Mouse (Mus musculus): Measurements from ENCODE around the gene Tmem212.

- TF ChIP-seq REST (IDR thresholded peaks at IDR 0.05; ENCODE audit: insufficient read depth, insufficient read length) (no peak), POLR2A (IDR thresholded peaks at IDR 0.05; ENCODE audit: insufficient read length, low read depth) (no peak), CEBPB (IDR thresholded peaks at IDR 0.05; ENCODE audit: insufficient read depth, poor library complexity, severe bottlenecking) (no peak), USF1 (IDR thresholded peaks at IDR 0.05; ENCODE audit: low read depth) (no peak), TCF3 (IDR thresholded peaks at IDR 0.05; ENCODE audit: insufficient read length, low read depth) (no peak), MAX (IDR thresholded peaks at IDR 0.05; ENCODE audit: low read depth) (no peak), POLR2AphosphoS2 (IDR thresholded peaks at IDR 0.05; ENCODE audit: insufficient read length, low read depth) (no peak), MYOD1 (IDR thresholded peaks at IDR 0.05; ENCODE audit: control insufficient read depth in 1 of 3, insufficient read length in 2 of 3, low read depth in 2 of 3) (peak in 2 of 3 experiments; percentile 41 to 55), TCF12 (IDR thresholded peaks at IDR 0.05; ENCODE audit: insufficient read depth, poor library complexity, severe bottlenecking) (no peak), E2F4 (IDR thresholded peaks at IDR 0.05; ENCODE audit: insufficient read depth) (no peak)
These were observed 67.4 kb downstream of the Tmem212 start for GRCm38 (mm10) chr3:27828755-27829154.

All from myocyte (in vitro differentiated cells).